23 mouse cellular contexts compared by ENCODE assay signal in genomic region chrX:12479207-12479606, GRCm38 (mm10).
"Had no signal": no experiment of that assay in that cellular context is flagged by ENCODE, and none has a peak within 500 bp of the region (broad histone marks: within the 10 kb centered on the region; RNA-seq: fewer than 3 reads in every experiment).

No protein-coding gene starts in this region.

- H3K36me3 ChIP-seq: limb, embryonic 10.5 days; limb, embryonic 13.5 days; liver, embryonic 12.5 days; liver, embryonic 15.5 days; lung, embryonic 15.5 days; neural tube, embryonic 12.5 days; neural tube, embryonic 15.5 days; stomach, embryonic 15.5 days had no signal

- H3K9me3 ChIP-seq: limb, embryonic 10.5 days; limb, embryonic 13.5 days; liver, embryonic 12.5 days; liver, embryonic 15.5 days; lung, embryonic 15.5 days; neural tube, embryonic 12.5 days; neural tube, embryonic 15.5 days; stomach, embryonic 15.5 days had no signal

- H3K9ac ChIP-seq: limb, embryonic 13.5 days; liver, embryonic 12.5 days; liver, embryonic 15.5 days; lung, embryonic 15.5 days; neural tube, embryonic 12.5 days; neural tube, embryonic 15.5 days; stomach, embryonic 15.5 days had no signal

- H3K27ac ChIP-seq: kidney, postnatal 0 days; limb, embryonic 10.5 days; limb, embryonic 13.5 days; liver, embryonic 12.5 days; liver, embryonic 15.5 days; lung, embryonic 15.5 days; neural tube, embryonic 12.5 days; neural tube, embryonic 15.5 days; stomach, embryonic 15.5 days had no signal

- ATAC-seq: intestine, postnatal 0 days; liver, embryonic 12.5 days had no signal

- H3K4me2 ChIP-seq: limb, embryonic 13.5 days; liver, embryonic 12.5 days; liver, embryonic 15.5 days; lung, embryonic 15.5 days; midbrain, embryonic 11.5 days; neural tube, embryonic 12.5 days; neural tube, embryonic 15.5 days; stomach, embryonic 15.5 days had no signal

- H3K4me1 ChIP-seq: limb, embryonic 10.5 days; limb, embryonic 13.5 days; liver, embryonic 12.5 days; liver, embryonic 15.5 days; lung, embryonic 15.5 days; megakaryocyte, embryonic 14.5 days; neural tube, embryonic 12.5 days; neural tube, embryonic 15.5 days; stomach, embryonic 15.5 days had no signal

- H3K27me3 ChIP-seq: liver, embryonic 12.5 days; liver, embryonic 15.5 days; neural tube, embryonic 12.5 days; neural tube, embryonic 15.5 days; stomach, embryonic 15.5 days had no signal

- H3K4me3 ChIP-seq: limb, embryonic 10.5 days; limb, embryonic 13.5 days; liver, embryonic 12.5 days; liver, embryonic 15.5 days; lung, embryonic 15.5 days; megakaryocyte, embryonic 14.5 days; neural tube, embryonic 12.5 days; neural tube, embryonic 15.5 days; stomach, embryonic 15.5 days had no signal

- DNase-seq: kidney, adult 2 months; kidney, postnatal 25 days; layer of hippocampus, postnatal 36 days; liver; lung, adult 18-20 months; lung, postnatal 10 days; lung, postnatal 36 days; midbrain, embryonic 14.5 days; right cerebral cortex, adult 18-20 months; right cerebral cortex, postnatal 14 days; right cerebral cortex, postnatal 4 days had no signal
